Mouse (Mus musculus) neural tube, embryonic 12.5 days (tissue): ENCODE measurements around the gene Cryzl2. TPM values are rescaled to one million over a fixed set of nuclear protein-coding genes. Genes with fewer than 3 reads are reported as not detected.

ENCODE experiments used
- ATAC-seq: fragments of 200-750 bp; cut with Nextera tagmentation; 2 replicates; pipeline ENCODE4 v1.8.0; 2017; ENCODE audit warnings: low read depth, mild to moderate bottlenecking, moderate TSS enrichment, moderate library complexity; ENCODE audit not compliant: low FRiP score
- H3K27ac ChIP-seq: fragments of 300-500 bp; sonication (generic); 2 replicates; pipeline ENCODE4 v1.5.1; 2016
- H3K27me3 ChIP-seq: fragments of 300-500 bp; sonication (generic); replicated peaks from 2 replicates; pipeline ENCODE4 v1.6.1; 2016; ENCODE audit warnings: mild to moderate bottlenecking
- H3K36me3 ChIP-seq: fragments of 300-500 bp; sonication (generic); 2 replicates; pipeline ENCODE4 v1.6.1; 2016; ENCODE audit warnings: mild to moderate bottlenecking
- H3K4me1 ChIP-seq: fragments of 300-500 bp; sonication (generic); 2 replicates; pipeline ENCODE4 v1.6.1; 2016
- H3K4me2 ChIP-seq: fragments of 300-500 bp; sonication (generic); replicated peaks from 2 replicates; pipeline ENCODE4 v1.6.1; 2016; ENCODE audit warnings: mild to moderate bottlenecking
- H3K4me3 ChIP-seq: fragments of 300-500 bp; sonication (generic); 2 replicates; pipeline ENCODE4 v1.5.1; 2016
- H3K9ac ChIP-seq: fragments of 300-500 bp; sonication (generic); 2 replicates; pipeline ENCODE4 v1.6.1; 2016; ENCODE audit warnings: mild to moderate bottlenecking
- H3K9me3 ChIP-seq: fragments of 300-500 bp; sonication (generic); 2 replicates; pipeline ENCODE4 v1.6.1; 2016; ENCODE audit warnings: mild to moderate bottlenecking
- WGBS: fragments of 180-500 bp; shearing (Covaris S2); methylation state at CpG from one replicate; pipeline ENCODE4 v1.1.7; 2016; 5-methylcytosine and 5-hydroxymethylcytosine counted together
- polyA plus RNA-seq: library from polyadenylated mRNA; unstranded; fragments of >200 nt; fragmentation: Nextera tagmentation; extraction: Ambion mirVana; gene quantifications from 2 replicates; pipeline ENCODE4 v1.2.1, GENCODE M21; 2016

Gene Cryzl2
- polyA plus RNA-seq, 1 experiment from 2014 or later, result 9.0 TPM

- Histone ChIP-seq H3K27me3 (no peaks in the 10 kb centered on the region), H3K9ac (no peak overlapping the region), H3K4me2 (no peak overlapping the region), H3K9me3 (no peaks in the 10 kb centered on the region), H3K4me3 (no peak overlapping the region), H3K36me3 (no peaks in the 10 kb centered on the region), H3K27ac (no peak overlapping the region), H3K4me1 (peaks cover 4% of the 10 kb centered on the region; the same call in 1 of the 2 replicates)
- WGBS, result 76% methylated on average over 1 of the region's 1 CpGs
- no peak for ATAC-seq
Observed at GRCm38 (mm10) chr1:157426933-157427332, 31.4 kb upstream of the Cryzl2 start.

DNA sequence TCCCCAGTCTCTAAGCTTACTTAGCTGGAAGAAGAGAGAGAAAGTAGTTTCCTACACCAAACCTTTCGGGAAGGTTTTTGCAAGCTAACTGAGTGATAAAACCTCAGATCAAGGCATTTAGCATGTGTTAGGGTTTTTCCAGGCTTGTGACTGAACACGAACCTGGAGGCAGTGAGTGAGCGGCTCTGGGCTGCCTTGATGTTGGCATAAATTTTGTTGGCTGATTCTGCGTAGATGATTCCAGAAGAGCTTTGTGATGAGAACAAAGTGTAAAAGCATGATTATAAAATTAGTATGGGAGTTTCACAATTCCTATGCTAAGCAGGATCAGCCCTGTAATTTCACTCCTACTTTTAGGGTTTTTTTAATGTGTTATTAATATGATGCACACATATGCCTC lies 30.8 kb upstream of the Cryzl2 start:
- 95% methylated on average over 4 of the region's 4 CpGs for WGBS
- no peak for ATAC-seq

DNA sequence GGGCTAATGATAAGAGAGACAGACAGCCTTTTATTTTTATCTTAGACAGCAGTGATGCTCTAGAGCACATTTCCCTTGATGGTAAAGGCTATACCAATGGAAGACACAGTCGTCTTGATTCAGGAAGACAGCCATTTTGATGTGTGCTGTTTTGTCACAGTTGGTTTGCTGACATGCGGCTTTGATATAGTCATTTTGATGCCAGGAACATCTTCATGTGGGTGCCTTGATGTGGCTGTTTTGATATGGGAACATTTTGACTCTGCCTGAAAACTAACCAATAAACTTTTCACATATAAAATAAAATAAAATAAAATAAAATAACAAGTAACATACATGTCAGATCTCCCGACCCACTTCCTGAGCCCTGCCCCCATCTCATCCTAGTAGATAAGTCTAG lies 30.0 kb upstream of the Cryzl2 start:
- H3K27me3 ChIP-seq, result no peaks in the 10 kb centered on the region
- no peak overlapping the region for H3K9ac ChIP-seq
- ATAC-seq, result no peak
- 92% methylated on average over 3 of the region's 3 CpGs for WGBS
- no peak overlapping the region for H3K27ac ChIP-seq
- no peaks in the 10 kb centered on the region for H3K36me3 ChIP-seq
- no peak overlapping the region for H3K4me3 ChIP-seq
- no peak overlapping the region for H3K4me2 ChIP-seq
- peaks cover 4% of the 10 kb centered on the region; the same call in 1 of the 2 replicates for H3K4me1 ChIP-seq
- H3K9me3 ChIP-seq, result no peaks in the 10 kb centered on the region

More for the DNA sequence above, 30.8 kb upstream of the Cryzl2 start:
- H3K4me2 ChIP-seq, result no peak overlapping the region
- peaks cover 4% of the 10 kb centered on the region; the same call in 1 of the 2 replicates for H3K4me1 ChIP-seq
- H3K27me3 ChIP-seq, result no peaks in the 10 kb centered on the region
- no peak overlapping the region for H3K4me3 ChIP-seq
- no peaks in the 10 kb centered on the region for H3K9me3 ChIP-seq
- no peak overlapping the region for H3K9ac ChIP-seq
- no peaks in the 10 kb centered on the region for H3K36me3 ChIP-seq
- H3K27ac ChIP-seq, result no peak overlapping the region

DNA sequence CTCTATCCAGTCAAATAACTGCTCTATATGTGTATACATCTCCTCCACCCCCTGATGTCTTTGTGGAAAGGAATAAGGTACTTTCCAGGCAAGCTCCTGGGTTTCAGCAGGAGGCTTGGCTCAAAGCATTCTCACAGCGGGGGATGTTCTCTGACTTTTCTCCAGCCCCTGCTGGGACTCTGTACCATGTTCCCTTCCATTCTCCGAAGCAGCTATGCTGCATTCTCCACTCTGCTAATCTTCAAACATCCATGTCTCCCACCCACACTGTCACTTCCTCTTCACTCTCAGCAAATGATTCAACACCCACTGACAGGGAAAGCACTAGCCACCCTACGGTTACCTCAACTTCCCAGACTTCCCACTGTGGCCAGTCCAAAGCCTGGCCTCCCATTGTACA lies 25.1 kb upstream of the Cryzl2 start:
- Histone ChIP-seq H3K4me3 (no peak overlapping the region), H3K9ac (no peak overlapping the region), H3K9me3 (no peaks in the 10 kb centered on the region), H3K36me3 (no peaks in the 10 kb centered on the region), H3K4me1 (no peaks in the 10 kb centered on the region), H3K27me3 (no peaks in the 10 kb centered on the region), H3K27ac (no peak overlapping the region), H3K4me2 (no peak overlapping the region)
- 49% methylated on average over 3 of the region's 3 CpGs for WGBS
- ATAC-seq, result no peak

GRCm38 (mm10) chr1:157434404-157434803 lies 24.0 kb upstream of the Cryzl2 start:
- WGBS, result 95% methylated on average over 4 of the region's 4 CpGs
- no peaks in the 10 kb centered on the region for H3K27me3 ChIP-seq
- no peak overlapping the region for H3K4me3 ChIP-seq
- no peak for ATAC-seq
- H3K4me1 ChIP-seq, result peaks cover 5% of the 10 kb centered on the region
- H3K9me3 ChIP-seq, result no peaks in the 10 kb centered on the region
- H3K27ac ChIP-seq, result no peak overlapping the region
- no peak overlapping the region for H3K9ac ChIP-seq
- no peak overlapping the region for H3K4me2 ChIP-seq
- H3K36me3 ChIP-seq, result no peaks in the 10 kb centered on the region

DNA sequence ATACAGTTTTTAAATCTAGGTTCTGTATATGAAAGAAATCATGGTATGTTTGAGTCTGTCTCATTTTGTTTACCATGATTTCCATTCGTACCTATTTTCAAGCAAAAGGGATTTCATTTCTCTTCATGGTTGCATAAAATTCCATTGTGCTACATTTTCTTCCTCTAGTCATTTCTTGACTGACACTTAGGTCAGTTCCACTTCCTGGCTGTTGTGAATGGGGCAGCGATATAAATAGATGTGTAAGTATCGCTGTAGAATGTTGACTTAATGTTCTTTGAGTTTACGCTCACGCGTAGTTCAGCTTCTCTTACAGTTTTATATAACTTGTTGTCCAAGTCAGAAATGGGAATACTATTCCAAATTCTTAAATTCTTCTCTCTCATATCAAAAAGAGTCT lies 22.5 kb upstream of the Cryzl2 start:
- no peak overlapping the region for H3K4me3 ChIP-seq
- no peak for ATAC-seq
- no peak overlapping the region for H3K9ac ChIP-seq
- no peaks in the 10 kb centered on the region for H3K9me3 ChIP-seq
- H3K4me1 ChIP-seq, result peaks cover 13% of the 10 kb centered on the region
- H3K27me3 ChIP-seq, result no peaks in the 10 kb centered on the region
- 92% methylated on average over 6 of the region's 6 CpGs for WGBS
- H3K36me3 ChIP-seq, result no peaks in the 10 kb centered on the region
- no peak overlapping the region for H3K4me2 ChIP-seq
- no peak overlapping the region for H3K27ac ChIP-seq

DNA sequence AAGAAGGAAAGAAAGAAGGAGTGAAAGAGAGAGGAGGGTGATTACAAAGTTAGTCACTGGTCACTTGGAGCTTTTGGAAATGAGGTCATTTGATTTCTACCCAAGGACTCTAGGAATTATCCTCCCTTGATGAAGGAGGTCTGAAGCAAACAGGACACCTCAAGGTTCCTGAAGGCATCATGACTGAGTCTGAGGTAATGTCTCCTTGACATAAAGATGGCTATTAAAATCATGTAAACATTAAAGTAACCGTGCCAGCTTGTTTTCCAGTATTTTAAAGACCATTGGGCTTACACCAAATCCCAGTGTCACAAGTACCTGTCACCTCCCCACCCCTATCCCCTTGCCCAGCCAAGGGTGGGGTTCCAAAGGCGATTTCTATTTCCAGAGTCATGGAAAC lies 20.1 kb upstream of the Cryzl2 start:
- Histone ChIP-seq H3K4me2 (no peak overlapping the region), H3K36me3 (no peaks in the 10 kb centered on the region), H3K27ac (no peak overlapping the region), H3K9ac (no peak overlapping the region), H3K9me3 (no peaks in the 10 kb centered on the region), H3K4me3 (no peak overlapping the region), H3K4me1 (peaks cover 20% of the 10 kb centered on the region), H3K27me3 (no peaks in the 10 kb centered on the region)
- no peak for ATAC-seq
- 90% methylated on average over 2 of the region's 2 CpGs for WGBS

- ATAC-seq, result no peak
- WGBS, result 75% methylated on average over 4 of the region's 4 CpGs
Observed at GRCm38 (mm10) chr1:157439101-157439500, 19.3 kb upstream of the Cryzl2 start.

DNA sequence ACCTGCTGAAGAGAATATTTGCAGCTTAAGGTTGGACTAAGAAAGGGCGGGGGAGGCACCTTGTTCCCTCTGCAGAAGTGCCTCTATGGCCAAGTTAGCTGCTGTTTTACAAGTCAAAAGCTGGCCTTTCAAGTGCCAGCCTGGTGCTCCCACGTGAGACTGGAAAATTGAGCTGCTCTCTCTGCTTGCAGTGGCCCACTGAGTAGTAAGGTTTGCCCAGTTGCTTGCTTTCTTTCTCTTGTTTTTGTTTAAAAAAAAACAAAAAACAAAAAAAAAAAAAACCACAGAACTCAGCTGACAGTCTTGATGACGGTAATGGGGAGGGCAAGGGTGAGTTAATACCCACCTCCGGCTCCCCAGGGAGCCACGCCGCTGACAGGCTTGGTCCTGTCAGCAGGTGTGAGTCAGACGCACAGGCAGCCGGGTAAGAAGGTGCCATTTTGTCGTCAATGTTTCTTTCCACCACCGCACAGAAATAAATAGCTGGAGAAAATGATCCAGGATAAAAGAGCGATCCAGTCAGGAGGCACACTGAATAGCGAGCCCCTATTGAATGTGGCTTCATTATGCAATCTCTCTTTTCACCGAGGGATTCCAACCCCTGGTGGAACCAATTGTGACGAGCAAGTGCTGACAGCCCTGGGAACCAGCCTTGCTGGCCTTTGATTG lies 18.3 kb upstream of the Cryzl2 start:
- H3K4me2 ChIP-seq, result peak overlapping the region; percentile 44
- whole genome bisulfite sequencing, result 3% methylated on average over 14 of the region's 14 CpGs
- no peaks in the 10 kb centered on the region for H3K27me3 ChIP-seq

More at GRCm38 (mm10) chr1:157439101-157439500, 19.3 kb upstream of the Cryzl2 start:
- H3K4me1 ChIP-seq, result peaks cover 24% of the 10 kb centered on the region
- 0 out of 2 replicates have a peak overlapping the region, but pooled peaks have one; percentile 17 for H3K27ac ChIP-seq
- no peaks in the 10 kb centered on the region for H3K36me3 ChIP-seq
- no peak overlapping the region for H3K9ac ChIP-seq
- H3K4me2 ChIP-seq, result peak overlapping the region; percentile 44; the same call in 1 of the 2 replicates
- H3K9me3 ChIP-seq, result no peaks in the 10 kb centered on the region
- no peak overlapping the region for H3K4me3 ChIP-seq
- no peaks in the 10 kb centered on the region for H3K27me3 ChIP-seq

DNA sequence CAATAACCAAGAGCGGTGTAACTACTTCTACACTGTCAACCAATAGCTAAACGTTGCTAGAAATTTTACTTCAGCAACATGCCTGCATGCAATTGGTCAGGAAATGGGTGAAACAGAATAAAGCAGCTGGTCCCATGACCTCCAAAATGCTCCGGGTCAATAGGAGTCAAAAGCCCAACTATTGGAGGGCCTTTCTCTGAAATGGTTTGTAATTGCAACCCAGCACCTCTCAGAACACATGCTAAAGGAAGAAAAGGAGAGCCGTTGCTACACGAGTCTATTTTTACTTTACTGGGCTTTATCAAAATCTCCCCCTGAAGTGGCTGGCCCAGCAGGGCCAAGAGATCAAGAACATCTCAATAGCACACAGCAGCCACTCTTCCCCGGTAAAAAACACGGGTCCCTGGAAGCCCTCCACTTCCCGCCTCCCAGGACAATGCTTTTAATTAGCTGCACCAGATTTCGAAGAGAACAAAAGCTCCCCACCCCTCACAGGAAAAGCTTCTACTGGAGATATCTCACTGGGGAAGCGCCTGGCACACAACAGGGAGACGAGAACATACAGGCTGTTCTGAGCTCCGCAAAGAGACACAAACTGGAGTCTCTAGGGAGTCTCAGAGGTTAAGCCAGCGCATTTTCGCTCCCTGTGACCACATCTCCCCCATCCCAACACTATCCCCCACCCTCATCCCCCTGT lies 15.2 kb upstream of the Cryzl2 start:
- WGBS, result 13% methylated on average over 14 of the region's 14 CpGs
- H3K9ac ChIP-seq, result no peak overlapping the region

More for the DNA sequence above, 18.3 kb upstream of the Cryzl2 start:
- ATAC-seq, result peak; percentile 88
- no peak overlapping the region for H3K4me3 ChIP-seq
- H3K4me1 ChIP-seq, result peaks cover 24% of the 10 kb centered on the region
- no peak overlapping the region for H3K9ac ChIP-seq
- H3K36me3 ChIP-seq, result no peaks in the 10 kb centered on the region
- H3K9me3 ChIP-seq, result no peaks in the 10 kb centered on the region
- 0 out of 2 replicates have a peak overlapping the region, but pooled peaks have one; percentile 17 for H3K27ac ChIP-seq

DNA sequence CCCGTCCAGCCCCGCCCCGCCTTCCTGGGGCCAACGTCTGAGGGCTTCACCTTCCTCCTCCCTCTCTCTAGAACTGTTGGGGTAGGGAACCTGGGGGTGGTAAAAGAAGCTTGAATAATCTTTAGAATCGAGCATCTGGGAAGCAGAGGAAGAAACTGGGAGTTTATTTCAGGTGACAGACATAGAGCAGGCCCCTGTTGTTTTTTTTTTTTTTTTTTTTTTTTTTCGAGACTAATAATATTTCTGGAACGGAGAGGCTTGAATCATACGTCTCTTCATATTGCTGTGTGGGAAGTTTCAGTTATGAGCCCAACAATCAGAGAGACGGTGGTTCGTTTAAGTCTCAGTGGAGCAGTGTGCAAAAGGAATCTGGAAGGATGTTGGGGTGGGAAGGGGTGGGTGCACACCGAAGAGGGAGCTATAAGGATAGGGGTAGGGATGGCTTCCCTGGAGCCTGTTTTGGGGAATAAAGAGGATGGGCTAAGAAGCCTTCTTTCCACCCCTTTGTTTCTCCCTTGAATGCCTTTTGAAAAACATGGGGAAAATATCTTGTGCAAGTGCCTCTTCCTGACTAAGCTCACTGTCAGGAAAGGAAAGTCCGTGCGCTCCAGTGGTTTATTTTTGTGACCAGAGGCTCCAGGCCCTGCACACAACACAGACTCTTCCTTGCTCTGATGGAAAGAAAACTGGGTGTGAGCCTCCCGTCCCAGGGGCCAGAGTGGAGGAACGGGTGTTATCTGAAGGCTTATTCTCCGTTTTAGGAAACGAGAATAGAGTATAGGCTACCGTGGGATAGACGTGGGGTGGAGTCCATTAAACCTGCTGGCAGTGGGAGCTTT lies 14.4 kb upstream of the Cryzl2 start:
- no peak for ATAC-seq
- Histone ChIP-seq H3K27ac (no peak overlapping the region), H3K4me1 (peaks cover 31% of the 10 kb centered on the region), H3K9me3 (no peaks in the 10 kb centered on the region), H3K4me3 (no peak overlapping the region), H3K36me3 (no peaks in the 10 kb centered on the region), H3K4me2 (peak overlapping the region; percentile 38), H3K9ac (no peak overlapping the region), H3K27me3 (no peaks in the 10 kb centered on the region)
- WGBS, result 28% methylated on average over 19 of the region's 19 CpGs

More for the DNA sequence above, 15.2 kb upstream of the Cryzl2 start:
- Histone ChIP-seq H3K4me2 (peak overlapping the region; percentile 38), H3K27ac (no peak overlapping the region), H3K9me3 (no peaks in the 10 kb centered on the region), H3K36me3 (no peaks in the 10 kb centered on the region), H3K4me3 (no peak overlapping the region), H3K4me1 (peaks cover 29% of the 10 kb centered on the region), H3K27me3 (no peaks in the 10 kb centered on the region)
- no peak for ATAC-seq
